Mouse (Mus musculus): ENCODE measurements at regions not wholly inside any gene's neighbourhood (a gene's known extent, or its start where the extent isn't known, plus 50 kb on each side); places are given as distances from the start of the nearest gene placed in this dataset.

DNA sequence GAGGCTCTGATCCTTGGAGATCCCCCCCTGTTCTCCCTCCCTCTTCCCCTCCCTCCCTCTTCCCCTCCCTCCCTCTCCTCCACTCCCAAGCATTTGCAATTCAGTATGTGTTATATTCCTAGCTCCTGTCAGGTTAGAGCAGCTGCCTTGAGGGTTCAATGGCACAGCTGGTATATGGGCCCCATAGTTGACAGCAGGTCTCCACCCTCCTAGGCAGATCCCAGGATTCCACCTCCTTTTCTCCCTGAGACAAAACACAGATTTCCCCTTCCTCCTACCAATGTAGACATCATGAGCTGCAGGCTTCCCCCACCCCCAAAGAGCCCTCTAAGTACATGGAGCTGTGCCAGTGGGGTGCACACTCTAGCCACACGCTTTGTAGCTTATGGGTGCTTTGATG is 137.8 kb downstream of the Unc5cl start:
- no peak for DNase-seq (ENCODE audit: low spot score)
- intact Hi-C loops (cut with DNase I) = no loop called here

DNA sequence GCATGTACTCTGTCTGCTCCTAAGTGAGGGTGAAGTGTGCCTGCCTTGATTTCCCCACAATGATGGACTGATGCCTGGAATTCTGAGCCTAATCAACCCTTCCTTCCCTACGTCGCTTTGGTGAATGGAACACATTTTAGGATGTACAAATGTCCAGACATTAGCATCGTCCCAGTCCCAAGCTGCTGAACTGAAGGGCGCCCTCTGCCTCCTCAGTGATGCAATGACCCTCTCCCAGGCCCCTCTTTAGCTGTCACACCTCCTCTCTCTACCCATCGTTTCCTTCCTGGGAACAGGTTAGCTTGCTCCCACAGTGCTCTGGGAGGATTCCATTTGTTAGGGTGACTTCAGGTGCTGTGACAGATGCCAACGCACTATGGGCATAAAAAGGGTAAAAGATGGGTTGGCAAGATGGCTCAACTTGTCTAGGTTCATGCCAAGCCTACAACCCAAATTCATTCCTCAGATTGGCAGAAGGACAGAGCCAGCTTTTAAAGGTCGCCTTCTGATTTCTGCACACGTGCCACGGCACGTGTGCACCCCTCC is 140.8 kb downstream of the Unc5cl start:
- intact Hi-C loops (cut with DNase I) = no loop called here
- no peak for DNase-seq (ENCODE audit: low spot score)

DNA sequence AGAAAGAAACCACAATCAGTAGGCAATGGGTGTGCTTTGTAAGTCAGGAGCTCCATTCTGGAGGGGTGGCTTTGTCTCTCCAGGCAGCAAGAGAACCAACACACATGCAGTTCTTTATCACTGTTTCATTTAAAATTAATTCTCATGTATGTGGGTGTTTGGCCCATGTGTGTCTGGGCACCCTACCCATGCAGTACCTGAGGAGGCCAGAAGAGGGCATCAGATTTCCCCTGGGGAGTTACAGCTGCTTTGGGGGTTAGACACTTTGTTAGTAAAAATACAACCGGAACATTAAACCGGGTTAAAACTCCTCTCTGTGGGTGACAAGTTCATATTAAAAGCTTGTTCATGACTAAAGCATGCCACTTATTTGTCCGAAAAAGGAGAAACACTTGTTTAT is 141.7 kb downstream of the Unc5cl start:
- DNase-seq (ENCODE audit: low spot score) = no peak
- intact Hi-C loops (cut with DNase I) = no loop called here

DNA sequence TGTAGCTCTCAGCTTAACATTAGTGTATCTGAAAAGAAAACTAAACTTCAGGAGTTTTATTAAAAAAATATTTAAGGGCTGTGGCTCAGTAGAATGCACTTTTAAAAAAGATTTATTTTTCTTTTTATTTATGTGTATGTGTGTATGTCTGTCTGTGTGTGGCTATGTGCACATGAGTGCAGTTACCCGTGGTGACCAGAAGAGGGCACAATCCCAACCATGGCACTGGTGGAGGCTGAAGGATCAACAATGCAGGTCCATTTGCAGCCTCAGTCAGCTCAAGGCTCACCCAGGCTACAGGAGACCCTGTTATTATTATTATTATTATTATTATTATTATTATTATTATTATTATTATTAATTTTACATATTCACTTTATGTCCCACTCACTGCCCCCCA is 142.6 kb downstream of the Unc5cl start:
- DNase-seq (ENCODE audit: low spot score) = no peak
- intact Hi-C loops (cut with DNase I) = no loop called here

DNA sequence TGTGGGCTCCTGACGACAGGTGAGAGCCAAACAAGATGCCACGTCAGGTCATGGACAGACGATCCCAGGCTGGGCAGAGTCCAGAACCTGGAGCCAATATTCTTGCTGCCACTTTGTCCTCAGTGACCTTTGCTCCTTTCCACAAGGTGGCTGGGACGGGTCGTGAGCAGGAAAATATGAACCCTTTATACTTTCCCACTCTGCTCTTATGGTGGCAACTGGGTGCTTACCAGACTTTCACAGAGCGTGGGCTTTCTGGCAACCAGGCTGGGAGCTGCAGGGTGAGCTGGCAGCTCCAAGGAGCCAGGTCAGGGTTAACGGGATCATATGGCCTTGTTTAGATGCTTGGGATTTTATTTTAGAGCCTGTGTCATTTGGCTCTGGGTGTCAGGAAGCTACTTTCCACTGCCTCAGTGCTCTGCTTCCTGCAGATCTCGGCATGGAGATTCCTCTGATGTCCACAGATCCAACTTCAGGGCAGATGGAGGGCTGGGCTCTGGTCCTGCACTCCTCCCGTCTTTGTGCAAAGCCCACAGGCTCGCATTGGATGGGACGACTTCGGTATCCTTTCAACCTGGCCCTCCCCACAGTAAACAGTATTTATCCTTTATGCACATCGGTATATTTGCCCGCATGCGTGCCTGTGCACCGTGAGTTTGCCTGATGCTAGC is 143.9 kb downstream of the Unc5cl start:
- intact Hi-C loops (cut with DNase I) = no loop called here
- no peak for DNase-seq (ENCODE audit: low spot score)

DNA sequence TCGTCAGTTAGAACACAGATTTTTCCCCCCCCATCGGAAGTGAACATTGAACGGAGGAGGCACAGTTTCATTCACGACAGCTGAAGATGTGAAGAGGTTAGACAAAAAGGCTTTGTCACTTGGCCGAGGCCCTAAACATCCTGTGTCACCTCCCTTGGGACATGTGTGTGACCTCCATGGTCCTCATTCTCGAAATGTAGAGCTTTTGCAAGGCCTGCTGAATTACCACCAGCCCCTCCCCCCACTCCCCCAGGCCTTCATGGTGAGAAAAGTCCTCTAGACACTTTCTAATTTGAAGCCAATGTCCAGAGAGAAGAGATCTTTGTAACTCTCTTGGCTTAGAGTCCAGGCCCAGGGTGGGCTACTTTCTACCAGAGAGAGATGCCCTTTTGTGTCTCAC is 145.5 kb downstream of the Unc5cl start:
- intact Hi-C loops (cut with DNase I) = no loop called here
- no peak for DNase-seq (ENCODE audit: low spot score)

DNA sequence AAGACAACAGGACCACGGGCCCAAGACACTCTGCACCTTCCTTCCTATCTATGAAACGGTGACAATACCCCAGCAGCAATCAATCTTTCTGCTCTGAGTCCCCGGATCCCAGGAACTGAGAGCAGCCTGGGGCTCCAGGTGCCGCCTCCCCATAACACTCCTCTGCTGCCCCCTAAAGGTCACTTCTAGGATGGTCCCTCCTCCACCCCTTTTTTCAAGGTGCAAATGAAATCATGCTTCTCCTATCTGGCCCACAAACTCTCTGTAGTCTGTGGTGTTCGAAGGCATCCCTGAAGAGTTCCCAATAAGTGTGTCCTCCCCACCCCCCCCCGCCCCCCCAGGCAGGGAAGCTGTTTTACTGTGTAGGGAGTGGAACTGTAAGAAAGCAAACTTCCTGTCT is 147.9 kb downstream of the Unc5cl start:
- intact Hi-C loops (cut with DNase I) = loop anchor here (1.0 kb wide), 3 partner anchors 135 to 327 kb away; no protein-coding TSS in a partner anchor
- no peak for DNase-seq (ENCODE audit: low spot score)

DNA sequence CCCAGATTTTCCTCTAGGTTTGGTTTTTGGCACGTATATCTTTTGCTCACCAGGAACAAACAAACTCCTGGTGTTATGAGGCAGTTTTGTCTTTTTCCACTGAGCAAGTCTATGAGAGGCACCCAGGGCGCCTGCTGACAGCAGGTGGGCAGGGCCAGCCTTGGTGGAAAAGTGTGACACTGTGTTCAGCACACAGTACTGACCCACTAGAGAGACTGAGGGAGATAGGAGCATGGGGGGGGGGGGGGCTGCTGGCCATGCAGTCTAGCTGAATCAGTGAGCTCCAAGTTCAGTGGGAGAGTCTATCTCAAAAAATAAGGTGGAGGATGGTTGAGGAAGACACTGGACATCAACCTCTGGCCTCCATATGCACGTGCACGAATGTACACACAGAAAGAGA is 152.1 kb downstream of the Unc5cl start:
- intact Hi-C loops (cut with DNase I) = no loop called here
- no peak for DNase-seq (ENCODE audit: low spot score)

DNA sequence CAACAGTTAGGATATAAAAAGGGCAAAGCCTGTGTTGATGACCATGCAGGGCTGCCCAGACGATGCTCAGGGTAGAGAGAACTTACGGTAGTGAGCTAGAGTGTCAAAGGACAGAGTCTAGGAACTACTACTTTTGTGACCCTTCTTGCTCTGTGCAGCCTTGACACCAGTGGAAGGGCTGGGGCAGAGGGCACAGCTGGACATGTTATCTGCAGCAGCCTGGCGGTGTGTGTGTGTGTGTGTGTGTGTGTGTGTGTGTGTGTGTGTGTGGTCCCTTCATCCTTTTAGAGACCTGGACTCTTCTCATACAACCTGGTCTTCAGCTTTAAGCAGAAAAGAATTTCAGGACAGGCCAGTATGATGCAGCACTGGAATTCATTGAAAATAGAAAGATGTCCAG is 153.6 kb downstream of the Unc5cl start:
- DNase-seq (ENCODE audit: low spot score) = no peak
- intact Hi-C loops (cut with DNase I) = no loop called here

DNA sequence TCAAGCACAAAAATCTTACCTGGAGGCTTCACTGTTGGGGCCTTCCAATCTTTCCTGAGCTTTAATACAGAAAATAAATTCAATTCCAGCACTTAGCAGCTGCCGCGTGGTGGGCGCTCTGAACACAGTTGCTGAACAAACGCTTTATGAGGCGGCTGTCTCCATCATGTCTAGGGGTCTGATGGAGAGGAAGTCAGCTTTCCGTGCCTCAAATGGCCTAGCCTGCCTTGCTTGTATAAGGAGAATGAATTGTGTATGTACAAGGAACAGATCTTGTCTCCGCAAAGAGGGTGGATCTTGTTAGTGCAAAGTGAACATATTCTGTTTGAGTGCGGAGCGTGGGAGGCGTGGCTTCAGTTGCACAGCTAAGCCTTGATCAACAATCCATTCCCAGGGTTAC is 155.4 kb downstream of the Unc5cl start:
- DNase-seq (ENCODE audit: low spot score) = no peak
- intact Hi-C loops (cut with DNase I) = no loop called here

DNA sequence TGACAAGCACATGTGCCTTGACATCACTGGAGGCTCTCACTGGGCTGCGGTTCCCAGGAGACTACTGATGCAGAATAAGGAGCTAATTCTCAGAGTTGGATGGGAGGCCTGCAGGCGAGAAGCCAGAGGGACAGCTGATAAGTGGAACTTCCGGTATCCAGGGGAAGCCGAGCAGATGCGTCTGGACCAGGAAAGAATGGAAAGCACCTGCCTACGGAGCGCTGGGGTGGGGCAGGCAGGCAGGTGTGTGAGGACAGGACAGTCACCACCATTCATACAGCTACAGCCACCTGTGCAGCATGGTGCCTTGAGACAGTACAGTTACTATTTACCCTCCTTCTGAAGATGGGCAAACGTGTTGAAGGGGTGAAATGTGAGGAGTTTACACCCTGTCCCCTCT is 156.1 kb downstream of the Unc5cl start:
- no peak for DNase-seq (ENCODE audit: low spot score)
- intact Hi-C loops (cut with DNase I) = no loop called here

DNA sequence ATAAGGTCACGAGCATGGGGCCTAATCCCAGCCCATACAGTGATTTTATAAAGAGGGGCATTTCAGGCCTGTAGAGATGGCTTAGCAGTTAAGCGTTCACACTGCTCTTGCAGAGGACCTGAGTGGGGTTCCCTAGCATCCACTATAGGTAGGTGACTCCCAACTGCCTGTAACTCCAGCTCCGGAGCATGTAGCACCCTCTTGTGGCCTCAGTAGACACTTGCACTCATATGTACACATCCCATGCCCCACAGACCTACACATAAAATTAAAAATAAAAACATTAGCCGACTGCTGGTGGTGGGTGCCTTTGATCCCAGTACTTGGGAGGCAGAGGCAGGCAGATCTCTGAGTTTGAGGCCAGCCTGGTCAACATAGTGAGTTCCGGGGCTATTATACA is 158.8 kb downstream of the Unc5cl start:
- intact Hi-C loops (cut with DNase I) = no loop called here
- no peak for DNase-seq (ENCODE audit: low spot score)

DNA sequence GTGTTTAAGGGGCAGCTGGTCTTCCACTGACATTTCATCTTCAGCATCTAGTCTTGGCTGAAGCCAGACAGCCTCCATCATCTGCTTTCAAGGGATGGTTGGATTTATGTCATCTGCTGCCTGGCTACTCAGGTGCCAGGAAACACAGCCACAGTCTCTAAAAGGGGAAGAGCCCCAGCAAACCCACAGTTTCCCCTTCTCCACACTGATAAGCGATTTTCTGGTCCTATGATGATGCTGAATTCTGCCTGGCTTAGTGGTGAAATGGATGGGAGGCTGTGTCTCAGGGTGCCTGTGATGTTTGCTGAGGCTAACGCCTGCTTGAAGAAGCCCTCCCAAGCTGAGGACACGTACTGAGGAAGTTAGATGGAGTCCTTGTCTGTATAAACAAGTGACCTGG is 160.5 kb downstream of the Unc5cl start:
- DNase-seq (ENCODE audit: low spot score) = no peak
- intact Hi-C loops (cut with DNase I) = no loop called here

DNA sequence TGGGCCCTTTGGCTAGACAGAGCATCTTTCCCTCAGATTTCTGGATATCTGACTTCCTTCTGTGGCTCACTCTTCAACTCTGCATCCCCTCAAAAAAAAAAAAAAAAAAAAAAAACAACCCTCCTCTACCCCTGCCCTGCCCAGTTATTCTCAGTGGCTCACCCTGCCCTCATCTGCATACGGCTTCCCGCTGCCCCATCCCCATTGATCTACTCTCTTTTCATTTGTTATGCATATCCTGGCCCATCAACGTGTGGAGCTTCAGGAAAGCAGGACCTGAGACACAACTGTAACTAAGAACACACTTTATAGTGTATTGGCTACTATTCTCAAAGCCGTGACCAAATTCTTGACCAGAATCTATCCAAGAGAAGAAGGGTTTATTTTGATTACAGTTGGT is 161.5 kb downstream of the Unc5cl start:
- intact Hi-C loops (cut with DNase I) = no loop called here
- DNase-seq (ENCODE audit: low spot score) = no peak

DNA sequence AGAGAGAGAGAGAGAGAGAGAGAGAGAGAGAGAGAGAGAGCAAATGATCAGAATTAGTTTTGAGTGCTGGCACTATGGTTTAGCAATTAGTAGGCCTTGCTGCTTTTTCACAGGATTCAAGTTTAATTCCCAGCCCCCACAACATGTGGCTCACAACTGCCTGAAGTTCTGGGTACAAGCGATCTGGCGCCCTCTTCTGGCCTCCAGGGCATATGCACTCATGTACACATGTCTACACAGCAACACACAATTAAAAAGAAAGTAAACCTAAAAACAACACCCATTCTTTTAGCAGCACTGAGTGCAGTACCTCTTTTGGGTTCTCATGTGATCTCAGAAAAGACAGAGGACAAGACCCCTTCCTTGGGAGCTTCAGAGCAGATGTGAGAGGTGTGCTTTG is 166.2 kb downstream of the Unc5cl start:
- intact Hi-C loops (cut with DNase I) = no loop called here

DNA sequence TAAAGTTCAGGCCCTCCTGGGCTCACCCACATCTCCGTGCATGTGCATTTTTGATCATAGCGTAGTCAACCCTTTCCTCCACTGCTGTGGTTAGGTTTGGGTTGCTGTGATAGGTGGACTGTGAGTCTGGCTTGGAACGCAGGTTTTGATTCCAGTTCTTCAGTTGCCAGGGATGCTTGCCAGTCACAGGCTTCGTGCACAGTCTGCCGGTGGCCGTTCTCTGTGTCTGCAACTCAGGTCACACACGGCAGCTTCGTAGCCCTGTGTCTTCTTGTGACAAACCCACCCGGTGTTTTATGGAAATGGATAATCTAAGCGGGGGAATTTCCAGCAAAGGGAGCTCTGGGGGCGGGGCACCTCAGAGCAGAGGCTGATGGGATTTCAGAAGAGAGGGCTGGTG is 167.0 kb downstream of the Unc5cl start:
- intact Hi-C loops (cut with DNase I) = no loop called here
- DNase-seq (ENCODE audit: low spot score) = no peak

More for the DNA sequence above, 166.2 kb downstream of the Unc5cl start:
- DNase-seq (ENCODE audit: low spot score) = no peak

DNA sequence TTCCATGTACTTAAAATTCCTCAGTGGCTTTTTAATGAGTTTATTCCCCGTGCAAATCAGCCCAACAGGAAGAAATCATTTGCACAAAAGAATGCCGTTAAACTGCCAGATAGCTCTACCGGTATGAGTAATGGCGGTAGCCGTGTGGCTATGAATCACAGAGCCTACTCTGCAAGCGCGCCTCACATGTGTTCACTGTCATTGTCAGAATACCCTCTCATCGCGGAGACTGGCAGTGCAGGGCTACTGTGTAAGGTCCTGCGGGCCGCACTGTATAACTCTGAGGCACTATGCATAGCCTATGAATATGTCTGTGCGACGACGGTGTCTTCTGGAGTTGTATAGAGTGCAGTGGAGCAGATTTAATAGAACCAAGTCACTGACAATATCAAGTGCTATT is 170.2 kb downstream of the Unc5cl start:
- no peak for DNase-seq (ENCODE audit: low spot score)
- intact Hi-C loops (cut with DNase I) = no loop called here

DNA sequence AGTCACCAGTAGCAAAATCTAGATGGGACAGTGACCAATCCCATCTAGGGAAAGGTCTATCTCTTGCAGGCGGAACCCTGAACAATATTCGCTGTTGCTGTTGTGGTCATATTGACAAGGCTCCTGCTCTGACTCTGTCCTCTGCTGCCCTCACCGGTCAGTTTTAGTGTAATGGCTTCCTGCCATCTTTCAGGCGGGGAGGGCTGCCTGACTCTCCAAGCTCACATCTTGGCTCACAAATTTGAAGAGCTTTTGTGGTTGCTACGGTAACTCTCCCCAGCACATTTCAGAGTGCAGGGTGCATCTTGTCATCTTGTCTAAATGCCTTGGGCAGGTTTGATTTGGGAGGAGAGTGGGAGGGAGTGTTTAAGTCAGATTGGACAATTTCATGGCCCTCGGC is 171.3 kb downstream of the Unc5cl start:
- no peak for DNase-seq (ENCODE audit: low spot score)
- intact Hi-C loops (cut with DNase I) = no loop called here

DNA sequence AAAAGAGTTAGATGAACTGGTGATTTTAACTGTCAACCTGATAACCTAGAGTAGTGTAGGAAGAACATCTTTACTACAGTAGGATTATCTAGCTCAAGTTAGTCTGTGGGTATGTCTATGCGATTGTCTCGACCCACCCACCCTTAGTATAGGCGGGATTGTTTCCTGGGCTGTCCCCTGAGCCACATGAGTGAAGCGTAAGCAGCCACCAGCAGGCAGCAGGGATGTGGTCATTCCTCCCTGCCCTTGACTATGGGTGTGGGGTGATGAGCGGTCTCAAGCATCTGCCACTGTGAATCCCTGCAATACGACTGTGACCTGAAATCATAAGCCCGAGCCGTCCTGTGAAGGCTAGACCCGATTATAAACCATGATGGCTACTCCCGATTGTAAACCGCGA is 184.9 kb downstream of the Unc5cl start:
- DNase-seq (ENCODE audit: low spot score) = no peak
- intact Hi-C loops (cut with DNase I) = no loop called here

DNA sequence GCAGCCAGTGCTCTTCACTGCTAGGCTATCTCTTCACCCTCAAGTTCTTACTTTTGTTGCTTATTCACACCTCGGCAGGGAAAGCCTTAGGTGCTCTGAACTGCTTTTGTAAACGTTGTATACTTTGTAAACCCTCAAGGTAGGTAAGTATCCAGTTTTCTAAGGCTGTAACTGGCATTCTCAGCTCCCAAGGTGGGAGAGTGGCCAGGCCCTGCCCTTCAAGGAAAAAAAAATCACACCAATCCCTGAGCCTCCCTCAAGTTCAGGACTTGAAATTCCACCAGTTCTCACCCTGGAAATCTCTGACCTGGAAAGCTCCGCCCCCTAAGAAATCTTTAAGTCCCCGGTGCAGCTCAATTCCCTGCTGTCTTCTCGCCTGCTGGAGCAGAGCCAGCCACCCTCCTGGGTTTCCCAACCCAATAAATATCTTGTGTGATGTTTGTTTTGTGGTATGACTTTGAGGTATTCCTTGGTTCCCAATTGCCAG is 188.9 kb downstream of the Unc5cl start:
- DNase-seq (ENCODE audit: low spot score) = no peak
- intact Hi-C loops (cut with DNase I) = no loop called here

DNA sequence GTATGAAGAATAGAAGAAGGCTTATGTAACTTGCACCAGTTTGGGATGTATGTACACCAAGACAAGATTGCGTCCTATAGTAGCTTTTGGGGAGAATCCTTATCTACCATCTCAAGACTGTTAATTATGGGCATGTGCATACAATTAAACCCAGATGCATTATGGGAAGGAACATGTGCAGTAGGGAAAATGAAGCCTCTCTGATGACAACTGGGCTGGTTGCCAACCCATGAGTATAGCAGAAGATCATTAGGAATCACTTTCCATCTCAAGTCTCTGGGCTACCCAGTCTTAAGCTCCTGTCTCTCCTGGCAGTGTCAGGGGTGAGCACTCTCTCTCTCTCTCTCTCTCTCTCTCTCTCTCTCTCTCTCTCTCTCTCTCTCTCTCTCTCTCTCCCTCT is 190.4 kb downstream of the Unc5cl start:
- intact Hi-C loops (cut with DNase I) = no loop called here
- no peak for DNase-seq (ENCODE audit: low spot score)

DNA sequence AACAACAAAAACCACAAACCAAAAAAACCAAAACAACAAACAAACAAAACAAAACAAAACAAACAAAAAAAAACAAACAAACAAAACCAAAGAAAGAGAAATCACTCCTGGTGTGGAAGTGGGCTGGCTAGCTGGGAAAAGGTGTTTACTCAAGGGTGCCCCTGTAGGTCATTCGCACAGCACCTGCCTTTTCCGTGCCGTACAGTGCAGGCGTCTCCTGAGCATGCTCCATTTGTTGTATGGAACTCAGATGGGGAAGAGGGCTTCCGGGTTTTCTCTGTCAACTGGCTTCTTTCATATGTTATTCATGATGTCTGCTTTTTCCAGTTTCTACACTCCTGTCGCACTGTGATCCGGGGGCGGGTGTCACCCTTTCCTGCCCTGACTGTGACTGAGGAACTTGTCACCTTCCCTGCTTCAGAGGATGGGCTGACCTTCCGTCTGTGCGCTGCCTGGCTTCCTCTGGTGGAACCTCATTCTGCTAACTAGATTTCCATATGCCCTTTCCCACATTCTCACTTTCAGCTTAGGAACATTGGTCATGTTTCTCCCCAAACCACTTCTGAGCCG is 192.0 kb downstream of the Unc5cl start:
- intact Hi-C loops (cut with DNase I) = no loop called here
- no peak for DNase-seq (ENCODE audit: low spot score)

Data from heart, postnatal 25 days (tissue).